Mouse (Mus musculus) spleen, postnatal 4 days (tissue): Measurements from ENCODE around the gene Htr6.

Experiments used
- DNase-seq, 2 experiments: peaks; one replicate each; pipeline ENCODE4 v3.0.0; 2022; ENCODE audit warnings: low spot score in 2 of 2

The Htr6 gene

DNA sequence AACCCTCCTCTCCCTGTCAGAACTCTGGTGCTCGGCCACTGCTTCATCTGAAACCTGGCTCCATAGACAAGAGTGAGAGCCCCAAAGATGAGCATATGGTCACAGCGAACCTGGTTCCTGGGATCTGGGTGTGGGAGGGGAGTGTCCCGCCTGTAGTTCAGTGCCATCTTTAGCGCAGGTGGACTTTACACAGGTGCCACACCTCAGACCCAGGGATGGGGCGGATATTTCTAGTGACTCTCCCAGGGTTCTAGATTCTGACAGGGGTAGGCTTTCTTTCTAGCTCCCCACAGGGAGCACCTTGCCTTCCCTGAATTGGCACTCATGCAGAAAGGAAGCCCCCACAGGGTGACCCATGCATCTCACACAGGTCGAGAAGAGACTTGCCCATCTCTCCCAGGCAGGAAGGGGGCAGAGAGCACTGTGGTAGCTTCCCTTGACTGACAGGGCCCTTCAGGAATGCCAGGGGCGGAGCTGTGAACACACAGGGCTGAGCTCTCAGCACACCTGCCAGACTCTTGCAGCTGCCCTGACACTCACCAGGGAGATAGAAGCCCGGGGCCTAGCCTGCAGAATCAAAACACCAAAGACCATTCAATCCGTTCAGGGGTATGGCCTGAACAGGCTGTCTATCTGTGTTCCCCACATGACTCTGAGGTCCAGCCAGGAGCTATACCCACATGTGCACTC is 13.8 kb upstream of the Htr6 start:
- no peak for DNase-seq

DNA sequence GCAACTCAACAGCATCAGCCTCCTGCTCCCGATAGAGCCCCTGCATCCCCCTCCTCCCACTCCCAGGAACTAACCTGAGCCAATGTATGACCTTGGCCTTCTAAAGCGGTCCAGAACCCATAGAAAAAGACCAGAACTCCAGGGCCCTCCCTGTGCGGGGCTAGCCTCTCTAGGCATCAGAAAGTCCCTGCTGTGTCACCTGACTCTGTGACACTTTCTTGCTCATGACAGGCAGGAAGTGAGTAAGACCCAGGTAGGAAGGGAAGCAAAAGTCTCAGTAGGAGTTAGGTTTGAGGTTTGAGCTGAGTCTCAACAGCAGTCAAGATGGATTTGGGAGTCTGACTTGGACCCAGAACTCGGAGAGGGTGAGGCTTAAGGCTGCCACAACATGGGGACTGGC is 11.6 kb upstream of the Htr6 start:
- no peak for DNase-seq

DNA sequence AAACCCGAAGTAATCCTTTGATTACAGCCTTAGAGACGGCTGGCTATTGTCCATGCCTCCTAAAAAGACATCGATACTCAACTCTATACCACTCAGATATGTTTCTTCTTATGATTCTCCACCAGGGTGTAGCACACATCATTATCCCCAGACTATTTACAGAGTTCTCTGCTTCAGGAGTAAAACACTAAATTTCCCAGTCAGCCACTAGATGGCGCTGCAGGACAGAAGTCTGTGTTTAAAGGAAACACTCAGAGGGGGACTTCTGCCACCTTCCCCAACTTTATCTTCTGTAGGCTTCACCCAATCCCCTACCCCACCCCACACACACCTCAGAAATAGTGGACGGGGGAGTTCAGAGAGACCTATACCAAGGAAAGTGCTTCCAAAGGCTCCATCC is 10.7 kb upstream of the Htr6 start:
- DNase-seq, result peak; percentile 76 to 94

DNA sequence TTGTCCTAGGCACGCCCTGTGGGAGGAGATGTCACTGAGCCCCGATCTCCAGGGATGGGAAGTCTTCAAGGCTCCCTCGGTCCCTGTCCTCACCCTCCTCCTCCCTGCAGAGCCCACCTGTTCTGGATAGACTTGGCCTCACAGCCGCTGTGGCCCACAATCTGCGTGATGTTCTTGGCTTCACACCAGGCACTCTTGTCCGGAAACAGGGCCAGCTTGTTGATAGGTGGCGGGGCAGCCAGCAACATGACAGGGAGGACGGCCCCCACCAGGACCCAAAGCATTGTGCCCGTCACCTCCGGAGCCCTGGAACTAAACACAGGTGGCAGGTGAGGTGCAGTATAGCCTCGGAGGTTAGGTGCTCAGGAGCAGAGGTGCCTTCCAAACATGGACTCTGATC is 10.0 kb upstream of the Htr6 start:
- DNase-seq, result no peak

DNA sequence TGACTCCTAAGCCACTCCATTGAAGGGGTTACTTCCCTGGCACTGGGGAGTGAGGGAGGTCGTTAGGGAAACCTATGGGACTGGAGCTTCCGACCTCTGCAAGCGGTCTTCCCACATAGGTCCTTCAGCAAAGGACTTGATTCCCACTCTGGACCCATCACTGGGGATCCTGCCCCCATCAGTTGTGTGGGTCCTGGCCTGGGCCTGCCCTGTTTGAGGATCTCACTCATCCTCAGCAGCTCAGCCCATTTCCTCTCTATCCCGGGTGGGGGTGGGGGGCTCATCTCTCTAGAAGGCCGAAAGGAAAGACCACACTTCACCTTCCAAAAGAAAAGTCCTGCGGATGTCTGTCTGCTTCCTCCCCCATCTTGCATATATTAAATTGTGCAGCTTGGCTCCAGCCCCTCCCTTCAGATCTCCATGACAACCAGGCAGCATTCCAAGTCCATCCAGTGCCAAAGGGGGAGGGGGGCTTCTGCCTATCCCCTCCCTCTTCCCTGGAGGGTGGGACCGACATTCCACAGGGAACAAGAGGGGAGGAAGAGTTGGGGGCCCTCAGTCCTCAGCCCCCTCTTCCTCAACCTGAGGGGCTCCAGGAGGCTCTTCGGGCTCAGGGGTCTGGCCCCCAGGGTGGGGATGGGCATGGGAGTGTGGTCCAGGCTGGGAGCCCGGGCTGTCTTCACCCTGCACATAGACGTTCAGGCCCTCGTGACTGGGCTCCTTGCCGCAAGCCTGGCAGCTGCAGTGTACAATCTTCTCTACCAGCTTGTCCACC is 7.6 kb upstream of the Htr6 start:
- DNase-seq, result no peak

DNA sequence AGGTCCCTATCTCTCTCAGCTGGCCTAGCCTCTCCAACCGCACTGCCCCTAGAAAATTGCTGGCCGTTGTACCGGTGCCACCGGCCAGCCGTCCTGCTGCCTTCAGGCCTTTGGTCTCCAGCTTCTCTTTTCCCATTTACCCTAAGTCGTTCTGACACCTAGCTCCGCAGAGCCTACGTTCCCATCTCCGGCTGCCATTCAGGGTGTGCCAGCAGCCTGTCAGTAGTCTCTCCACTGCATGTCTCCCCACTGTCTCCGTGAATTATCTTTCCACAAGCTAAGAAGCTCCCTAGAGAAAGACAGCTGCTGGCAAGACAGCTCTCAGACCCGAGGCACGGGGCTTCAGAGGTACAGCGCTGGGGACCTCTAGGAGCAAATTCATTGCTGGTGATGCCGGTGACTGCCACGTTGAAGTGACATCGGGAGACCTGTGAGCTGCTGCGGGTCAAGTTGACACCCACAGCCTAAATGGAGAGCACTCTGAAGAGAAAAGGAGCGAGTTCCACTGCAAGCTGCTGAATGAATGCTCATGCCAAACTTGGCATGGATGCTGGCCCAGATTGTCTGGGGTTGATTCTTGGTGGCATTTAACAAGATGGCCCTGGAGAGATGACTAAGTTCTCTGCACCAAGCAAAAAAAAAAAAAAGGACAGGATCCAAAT is 6.0 kb upstream of the Htr6 start:
- DNase-seq, result no peak

DNA sequence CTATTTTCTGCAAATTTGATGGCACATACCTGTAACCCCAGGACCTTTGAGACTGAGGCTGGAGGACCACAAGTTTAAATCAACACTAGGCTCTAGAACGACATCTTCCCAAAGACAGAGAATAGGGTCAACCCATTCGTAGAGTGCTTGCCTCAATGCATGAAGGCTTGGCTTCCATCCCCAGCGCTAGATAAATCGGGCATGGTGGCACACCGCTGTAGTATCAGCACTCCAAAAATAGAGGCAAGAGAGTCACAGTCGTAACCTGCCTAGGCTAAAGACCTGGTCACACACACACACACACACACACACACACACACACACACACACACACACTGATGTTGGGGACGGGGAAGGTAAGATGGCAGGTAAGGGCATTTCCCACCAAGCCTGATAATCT is 4.9 kb upstream of the Htr6 start:
- no peak for DNase-seq

DNA sequence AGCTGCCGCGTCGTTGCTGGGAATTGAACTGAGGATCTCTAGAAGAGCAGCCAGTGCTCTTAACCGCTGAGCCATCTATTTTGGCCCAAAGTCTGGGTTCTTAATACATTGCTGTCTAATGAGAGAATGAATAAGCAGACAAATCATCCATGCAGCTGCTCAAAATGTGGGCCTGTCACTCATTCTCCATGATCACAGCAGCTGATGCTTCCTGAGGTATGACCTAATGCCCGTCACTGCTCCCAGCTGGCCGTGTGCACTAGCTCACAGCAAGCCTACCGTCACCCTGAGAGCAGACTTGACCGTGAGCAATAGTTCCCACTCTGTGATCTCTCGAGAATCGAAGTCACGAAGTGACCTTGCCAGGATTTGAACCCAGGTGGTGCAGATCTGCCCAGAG is 4.1 kb upstream of the Htr6 start:
- no peak for DNase-seq

DNA sequence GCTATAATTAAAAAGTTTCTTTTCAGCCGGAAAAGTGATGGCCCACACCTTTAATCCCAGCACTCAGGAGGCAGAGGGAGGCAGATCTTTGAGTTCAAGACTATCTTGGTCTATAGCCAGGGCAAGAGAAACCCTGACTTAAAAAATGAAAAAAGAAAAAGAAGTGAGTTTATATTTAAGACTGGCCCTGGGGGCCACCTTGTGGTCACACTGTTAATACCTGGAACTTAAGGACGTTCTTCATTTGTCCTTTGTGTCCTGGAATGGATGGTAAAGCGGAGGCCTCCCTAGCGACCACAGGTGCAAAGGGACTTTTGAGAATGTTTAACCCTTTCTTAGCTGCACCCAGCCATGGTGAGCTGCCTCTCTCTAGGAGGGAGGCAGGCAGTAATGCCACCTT is 3.4 kb upstream of the Htr6 start:
- DNase-seq, result no peak

DNA sequence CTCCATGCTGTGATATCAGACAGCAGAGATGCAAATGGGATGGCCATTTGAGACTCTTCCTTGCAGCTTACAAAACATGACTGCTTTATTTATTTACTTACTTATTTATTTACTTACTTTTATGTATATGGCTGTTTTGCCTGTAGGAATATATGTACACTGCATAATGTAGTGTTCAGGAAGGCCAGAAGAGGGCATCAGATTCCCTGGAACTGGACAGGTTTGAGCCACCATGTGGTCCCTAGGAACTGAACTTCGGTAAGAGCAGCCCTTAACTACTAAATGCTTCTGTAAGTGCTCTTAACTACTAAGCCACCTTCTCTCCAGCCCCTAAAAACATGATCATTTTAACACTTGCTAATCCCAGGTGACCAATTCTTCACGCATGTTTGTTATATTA is 2.9 kb upstream of the Htr6 start:
- no peak for DNase-seq

DNA sequence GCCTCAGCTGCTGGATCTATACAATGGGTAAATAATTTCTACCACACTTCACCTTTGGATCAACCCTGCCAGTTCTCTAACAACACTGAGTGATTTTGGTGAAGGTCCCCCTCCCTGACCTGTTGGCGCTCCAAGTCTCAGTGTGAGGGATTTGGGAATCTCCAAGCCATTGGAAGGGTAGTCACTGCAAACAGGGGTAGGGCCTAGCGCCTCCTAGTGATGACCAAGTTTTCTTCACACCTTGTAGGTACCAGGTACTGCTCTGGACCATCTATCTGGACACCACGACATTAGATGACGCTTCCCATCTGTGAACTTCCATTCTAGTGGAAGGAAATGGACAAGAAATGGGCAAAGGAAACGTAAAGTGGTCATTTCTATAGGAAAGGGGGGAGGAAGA is 545 bp upstream of the Htr6 start:
- DNase-seq, result no peak

DNA sequence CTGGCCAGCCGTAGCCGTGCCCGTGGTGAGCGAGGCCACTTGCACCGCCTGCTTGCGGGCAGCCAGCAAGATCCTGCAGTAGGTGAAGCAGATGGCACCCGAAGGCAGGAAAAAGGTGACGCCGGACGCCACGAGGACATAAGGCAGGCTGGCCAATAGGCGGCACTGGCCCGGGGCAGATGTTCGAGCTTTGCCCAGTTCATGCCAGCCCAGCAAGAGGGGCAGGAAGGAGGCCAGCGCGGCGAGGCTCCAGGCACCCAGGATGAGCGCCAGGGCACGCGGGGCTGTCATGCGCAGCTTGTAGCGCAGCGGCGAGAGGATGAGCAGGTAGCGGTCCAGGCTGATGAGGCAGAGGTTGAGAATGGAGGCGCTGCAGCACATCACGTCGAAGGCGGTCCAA is 1.3 kb downstream of the Htr6 start:
- no peak for DNase-seq

DNA sequence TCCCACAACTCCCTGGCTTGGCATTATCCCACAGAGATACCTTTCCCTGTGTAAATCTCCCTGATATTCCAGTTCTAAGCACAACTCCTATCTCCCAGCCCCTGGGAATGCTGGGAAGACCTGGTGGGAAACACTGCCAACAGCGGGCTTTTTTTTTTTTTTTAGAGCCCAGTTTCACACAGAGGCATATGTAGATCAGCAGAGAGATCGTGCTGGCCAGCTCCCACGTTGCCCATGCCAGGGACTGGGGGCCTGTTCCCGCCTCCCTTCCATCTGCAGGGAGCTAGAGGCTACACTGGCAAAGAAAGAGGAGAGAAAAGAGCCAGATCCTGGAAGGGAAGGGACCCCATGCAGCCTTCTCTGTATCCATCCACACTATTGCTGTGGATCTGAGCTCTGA is 7.1 kb downstream of the Htr6 start:
- DNase-seq, result no peak

DNA sequence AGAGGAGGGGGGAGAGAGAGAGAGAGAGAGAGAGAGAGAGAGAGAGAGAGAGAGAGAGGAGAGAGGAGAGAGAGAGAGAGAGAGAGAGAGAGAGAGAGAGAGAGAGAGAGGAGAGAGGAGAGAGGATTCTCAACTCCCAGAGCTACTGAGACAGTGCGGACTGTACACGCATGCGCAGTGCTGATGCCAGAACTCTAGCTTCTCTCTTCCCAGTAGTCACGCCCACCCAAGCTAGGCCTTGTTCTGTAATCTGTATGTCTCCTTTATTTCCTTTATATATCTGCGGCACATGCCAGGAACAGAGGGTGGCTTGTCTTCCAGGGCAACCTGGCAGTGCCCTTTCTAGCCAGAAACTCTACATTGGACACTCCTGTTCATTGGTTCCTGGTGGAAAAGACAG is 10.5 kb downstream of the Htr6 start:
- DNase-seq, result no peak

DNA sequence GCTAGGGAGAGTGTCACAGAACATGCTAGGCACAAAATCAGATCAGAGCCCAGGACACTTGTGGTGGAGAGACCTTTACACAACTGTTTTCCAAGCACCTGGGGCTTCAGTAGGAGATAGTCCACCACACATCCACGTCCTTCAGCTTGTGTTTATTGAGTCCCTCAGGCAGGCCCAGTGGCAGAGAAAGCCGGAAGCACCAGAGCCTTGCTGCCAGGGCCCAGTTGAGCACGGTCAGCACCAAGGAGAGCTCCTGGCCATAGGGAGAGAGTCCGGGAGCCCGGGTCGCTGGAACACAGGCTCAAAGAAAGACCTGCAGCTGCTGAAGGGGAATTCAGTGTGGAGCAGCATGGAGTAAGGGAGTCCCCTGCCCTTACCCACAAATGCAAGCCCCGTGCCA is 15.8 kb downstream of the Htr6 start:
- no peak for DNase-seq

DNA sequence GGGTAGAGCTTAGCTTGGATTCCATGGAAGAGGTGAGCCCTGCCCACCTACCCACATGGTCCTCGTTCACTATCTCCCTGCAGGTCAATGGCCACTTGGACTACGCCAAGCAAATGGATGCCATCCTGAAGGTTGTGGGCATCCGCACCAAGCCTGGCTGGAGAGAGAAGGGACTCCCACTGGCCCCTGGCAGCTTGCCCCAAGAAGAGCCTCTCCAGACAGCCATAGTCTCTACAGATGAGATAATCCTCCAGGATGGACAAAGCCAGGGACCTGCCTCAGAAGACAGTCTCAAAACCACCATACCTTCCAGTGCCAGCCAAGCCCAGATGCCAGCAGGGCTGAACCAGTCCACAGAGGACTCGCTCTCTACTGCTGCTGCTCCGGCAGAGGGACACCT is 17.3 kb downstream of the Htr6 start:
- no peak for DNase-seq

DNA sequence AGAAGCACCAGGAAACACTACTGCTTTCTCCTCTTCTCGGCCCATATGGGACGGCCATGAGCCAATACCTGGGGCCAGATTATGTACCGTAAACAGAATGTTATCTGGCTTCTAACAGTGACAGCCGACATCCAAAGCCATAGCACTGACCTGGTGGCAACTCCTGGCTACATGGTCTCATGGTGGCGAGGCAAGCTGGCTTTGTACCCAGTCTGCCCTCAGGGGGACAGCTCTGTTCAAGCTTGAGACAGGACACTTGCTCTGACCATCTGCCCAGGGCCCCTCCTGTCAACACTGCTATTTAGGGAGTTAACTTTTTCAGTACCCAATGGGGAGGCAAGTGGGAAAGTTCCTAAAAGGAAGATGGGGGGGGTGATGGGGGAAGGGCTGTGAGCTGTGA is 18.1 kb downstream of the Htr6 start:
- DNase-seq, result no peak

DNA sequence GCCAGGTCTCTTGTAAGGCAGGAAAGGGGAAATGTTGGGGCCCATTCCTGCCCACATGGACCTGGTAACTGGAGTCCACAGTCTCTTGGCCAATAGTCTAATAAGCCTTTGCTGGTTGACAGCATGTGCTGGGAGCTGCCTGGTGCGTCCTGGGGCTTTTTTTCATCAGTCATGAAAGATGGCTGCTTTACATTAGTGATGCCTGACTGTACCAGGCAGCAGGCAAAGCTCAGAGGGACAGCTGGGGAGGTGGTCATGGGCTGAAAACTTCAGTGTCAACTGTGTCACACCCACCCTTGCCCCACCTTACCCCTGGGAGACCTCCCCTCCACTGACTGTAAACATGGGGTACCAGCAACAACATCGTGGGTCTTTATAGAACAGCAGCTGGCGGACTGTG is 19.6 kb downstream of the Htr6 start:
- no peak for DNase-seq

DNA sequence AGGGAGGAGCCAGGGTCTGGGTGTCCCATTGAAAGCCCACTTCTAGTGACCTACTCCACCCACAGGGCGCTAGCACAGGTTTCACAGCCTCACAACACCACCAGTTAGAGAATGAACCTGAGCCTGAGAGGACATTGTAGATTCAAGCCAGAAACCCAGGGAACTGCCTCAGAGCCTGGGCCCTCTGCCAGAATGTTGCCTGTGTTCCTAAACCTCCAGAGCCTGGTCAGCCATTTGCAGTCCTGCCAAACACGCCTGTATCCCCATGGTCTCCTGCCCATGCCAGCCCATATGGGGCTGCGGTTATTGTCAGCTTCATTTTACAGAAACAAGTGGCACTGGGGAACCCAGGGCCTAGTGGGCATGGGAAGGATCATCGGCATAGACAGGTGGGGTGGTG is 20.0 kb downstream of the Htr6 start:
- no peak for DNase-seq

DNA sequence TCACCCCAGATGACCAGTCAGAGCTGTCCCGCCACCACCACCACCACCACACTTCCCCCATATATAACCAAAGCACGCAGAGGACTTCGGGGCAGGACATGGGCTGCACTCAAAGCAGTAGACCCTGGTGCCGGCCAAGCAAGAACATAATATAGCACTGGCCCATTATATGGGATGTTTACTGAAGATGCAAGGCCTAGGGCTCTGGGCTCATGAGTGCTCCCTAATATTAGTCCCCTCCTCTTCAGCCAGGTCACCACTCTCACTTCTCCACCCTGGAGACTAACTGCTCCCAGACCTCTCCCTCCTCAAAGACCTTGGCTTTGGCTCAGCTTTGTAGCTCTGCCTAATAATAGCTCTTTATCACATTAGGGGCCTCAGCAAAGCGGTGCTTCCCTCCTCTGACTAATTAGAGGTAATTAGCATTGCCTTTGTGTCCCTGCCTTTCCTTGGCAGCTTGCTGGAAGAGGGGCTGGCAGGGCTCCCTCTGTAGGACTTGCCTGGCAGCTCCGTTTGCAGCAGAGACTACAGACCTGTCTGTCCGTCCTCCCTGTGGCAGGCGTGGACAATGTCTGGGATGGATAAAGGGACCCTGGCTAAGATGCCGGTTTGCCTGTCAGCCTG is 21.0 kb downstream of the Htr6 start:
- DNase-seq, result no peak

DNA sequence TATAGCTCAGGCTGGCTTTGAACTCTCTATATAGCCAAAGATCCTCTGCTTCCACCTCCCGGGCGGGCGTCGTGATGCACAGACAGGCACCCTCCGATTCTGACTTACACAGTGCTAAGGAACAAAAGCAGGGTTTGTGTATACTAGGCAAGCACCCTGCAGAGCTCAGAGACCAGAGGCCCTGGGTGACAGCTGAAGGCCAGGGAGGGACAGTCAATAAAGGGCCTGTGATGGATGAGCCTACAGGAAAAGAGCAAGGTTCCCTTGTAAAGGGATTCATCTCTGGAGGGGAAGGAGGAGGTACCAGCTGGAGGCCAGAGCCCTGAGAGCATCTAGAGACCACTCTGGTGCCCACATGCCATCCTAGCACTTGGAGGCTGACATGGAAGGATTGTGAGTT is 22.0 kb downstream of the Htr6 start:
- DNase-seq, result no peak

DNA sequence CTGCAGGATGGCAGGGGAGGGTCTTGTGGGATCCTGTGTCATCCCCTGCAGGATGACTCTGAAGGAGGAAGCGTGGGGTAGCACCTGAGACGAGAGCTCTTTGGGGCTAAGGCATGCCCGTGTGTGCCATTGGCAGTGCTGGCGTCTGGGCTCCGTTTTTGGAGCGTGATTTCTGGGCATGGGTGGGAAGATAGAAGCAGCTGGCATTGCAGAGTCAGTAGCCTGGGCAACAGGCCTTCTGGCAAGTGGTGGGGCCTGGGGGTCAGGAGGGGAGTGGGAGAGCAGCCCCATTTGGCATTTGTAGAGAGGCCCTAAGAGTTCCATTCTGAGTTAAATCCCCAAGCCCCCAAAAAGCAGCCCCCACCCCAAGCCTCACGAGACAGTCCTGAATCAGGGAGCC is 22.6 kb downstream of the Htr6 start:
- DNase-seq, result no peak

DNA sequence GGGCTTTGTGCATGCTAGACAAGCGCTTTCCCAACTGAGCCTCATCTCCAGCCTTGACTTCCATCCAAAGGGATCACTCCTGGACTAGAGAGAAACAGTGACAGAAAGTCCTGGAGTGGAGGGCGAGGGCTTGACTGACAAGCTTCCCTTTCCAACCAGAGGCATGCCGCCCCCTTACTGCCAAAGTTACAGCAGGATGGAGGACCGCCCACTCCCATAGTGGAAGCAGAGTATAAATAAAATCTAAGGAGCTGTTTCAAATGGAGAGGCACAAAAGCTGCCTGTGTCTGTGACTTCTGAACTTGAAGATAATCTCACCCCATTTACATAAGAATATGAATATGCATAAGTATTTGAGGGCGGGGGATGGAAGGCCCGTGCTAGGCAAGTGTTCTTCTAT is 26.9 kb downstream of the Htr6 start:
- DNase-seq, result no peak
